Mouse (Mus musculus): Measurements from ENCODE around the gene Tnfrsf14. TPM values are rescaled to one million over a fixed set of nuclear protein-coding genes. Genes with fewer than 3 reads are reported as not detected.
A peak's percentile ranks its signal among the peaks of the same experiment; 100 is the strongest.

The Tnfrsf14 gene
- polyA plus RNA-seq, 1 experiment from 2014 or later, result 6.4 TPM

DNA sequence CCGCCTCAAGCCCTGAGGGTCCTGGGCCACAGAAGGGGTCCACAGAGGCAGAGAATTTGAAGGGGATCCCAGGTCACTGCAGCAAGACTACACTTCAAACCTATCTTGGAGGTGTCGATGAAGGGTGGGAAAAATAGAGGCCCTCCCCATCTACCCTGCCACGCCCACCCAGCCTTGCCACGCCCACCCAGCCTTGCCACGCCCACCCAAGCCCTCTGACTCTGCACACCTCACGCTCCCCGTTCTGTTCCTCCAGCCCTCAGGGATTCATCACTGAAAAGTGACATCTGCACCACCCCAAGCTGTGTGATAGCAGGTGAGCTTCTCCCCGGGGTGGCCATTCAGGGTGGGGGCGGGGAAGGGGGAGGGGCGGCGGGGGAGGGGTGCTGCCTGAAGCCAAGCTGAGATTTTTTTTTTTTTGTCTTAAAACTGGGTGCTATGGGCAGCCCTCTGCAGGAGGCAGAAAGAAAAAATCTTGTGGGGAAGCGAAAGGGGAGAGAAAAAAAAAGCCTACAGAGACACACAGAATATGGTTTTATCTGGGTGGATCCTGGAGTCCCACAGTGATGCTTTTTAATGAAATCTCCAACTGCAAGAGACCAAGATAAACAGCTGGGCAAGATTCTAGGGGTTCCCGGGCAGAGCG, 46.2 kb downstream of the Tnfrsf14 start:
- no peak for DNase-seq (ENCODE audit: low spot score)

DNA sequence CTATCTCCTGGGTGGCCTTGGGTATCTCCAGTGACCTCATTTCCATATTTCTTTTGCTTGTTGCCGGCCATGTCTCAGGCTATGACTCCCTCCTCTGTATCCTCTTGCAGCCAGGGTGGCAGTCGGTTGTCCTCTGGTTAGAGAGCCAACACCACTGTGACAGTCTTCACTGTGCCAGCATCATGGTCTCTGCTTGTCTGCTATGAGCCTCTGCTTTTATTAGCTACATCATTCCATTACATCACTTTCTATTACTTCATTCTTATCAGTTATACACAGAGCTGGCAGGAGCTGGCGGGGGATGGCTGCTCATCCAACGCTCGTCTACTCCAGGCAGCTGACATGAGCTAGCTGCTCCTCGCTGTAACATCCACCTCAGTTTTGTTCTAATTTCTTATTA, 47.6 kb downstream of the Tnfrsf14 start:
- DNase-seq (ENCODE audit: low spot score), result no peak

GRCm38 (mm10) chr4:154877864-154878548, 50.4 kb downstream of the Tnfrsf14 start:
- peak; percentile 94 for DNase-seq (ENCODE audit: low spot score)

DNA sequence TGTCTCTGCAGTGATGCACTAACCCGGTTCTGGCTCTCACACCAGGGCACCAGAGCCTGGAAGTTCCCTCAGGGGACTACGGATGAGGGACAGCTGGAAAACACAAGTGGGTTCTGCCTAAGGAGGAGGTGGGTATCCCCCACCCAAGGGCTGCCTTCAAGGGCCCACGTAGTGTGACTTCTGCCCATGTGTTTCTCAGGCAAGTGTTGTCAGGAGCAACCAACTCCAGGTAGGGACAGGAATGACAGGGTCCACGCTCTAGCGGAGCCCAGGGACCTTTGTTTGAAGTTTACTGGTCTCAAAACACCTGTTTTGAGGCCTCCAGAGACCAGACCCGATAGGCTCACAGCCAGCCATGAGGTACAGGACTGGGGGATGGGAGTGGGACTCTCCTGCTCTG, 55.2 kb downstream of the Tnfrsf14 start:
- DNase-seq (ENCODE audit: low spot score), result no peak

Other genes with a start within 250 kb of the Tnfrsf14 start
- 0.03 and 0.04 TPM in 2 replicates for gene Ttc34, start 91.1 kb downstream of the Tnfrsf14 start, polyA plus RNA-seq (2015; fragmentation: Nextera tagmentation; extraction: Ambion mirVana)
- gene Mmel1, start 59.0 kb downstream of the Tnfrsf14 start, polyA plus RNA-seq (2015; fragmentation: Nextera tagmentation; extraction: Ambion mirVana), result 0.22 and 0.26 TPM in 2 replicates
- gene Fam213b, start 29.4 kb downstream of the Tnfrsf14 start, polyA plus RNA-seq (2015; fragmentation: Nextera tagmentation; extraction: Ambion mirVana), result 229 and 245 TPM in 2 replicates
- gene Hes5, start 32.4 kb upstream of the Tnfrsf14 start, polyA plus RNA-seq (2015; fragmentation: Nextera tagmentation; extraction: Ambion mirVana), result 3.3 and 3.6 TPM in 2 replicates
- 41.5 and 42.9 TPM in 2 replicates for gene Pank4, start 35.6 kb upstream of the Tnfrsf14 start, polyA plus RNA-seq (2015; fragmentation: Nextera tagmentation; extraction: Ambion mirVana)
- gene Plch2, start 128.2 kb upstream of the Tnfrsf14 start, polyA plus RNA-seq (2015; fragmentation: Nextera tagmentation; extraction: Ambion mirVana), result 0.67 and 0.74 TPM in 2 replicates
- 15.9 and 16.3 TPM in 2 replicates for gene Pex10, start 138.5 kb upstream of the Tnfrsf14 start, polyA plus RNA-seq (2015; fragmentation: Nextera tagmentation; extraction: Ambion mirVana)
- 184 and 189 TPM in 2 replicates for gene Rer1, start 157.8 kb upstream of the Tnfrsf14 start, polyA plus RNA-seq (2015; fragmentation: Nextera tagmentation; extraction: Ambion mirVana)
- gene Morn1, start 158.0 kb upstream of the Tnfrsf14 start, polyA plus RNA-seq (2015; fragmentation: Nextera tagmentation; extraction: Ambion mirVana), result 2.7 and 2.9 TPM in 2 replicates